Mouse (Mus musculus): ENCODE measurements around the gene Fat4.

DNA sequence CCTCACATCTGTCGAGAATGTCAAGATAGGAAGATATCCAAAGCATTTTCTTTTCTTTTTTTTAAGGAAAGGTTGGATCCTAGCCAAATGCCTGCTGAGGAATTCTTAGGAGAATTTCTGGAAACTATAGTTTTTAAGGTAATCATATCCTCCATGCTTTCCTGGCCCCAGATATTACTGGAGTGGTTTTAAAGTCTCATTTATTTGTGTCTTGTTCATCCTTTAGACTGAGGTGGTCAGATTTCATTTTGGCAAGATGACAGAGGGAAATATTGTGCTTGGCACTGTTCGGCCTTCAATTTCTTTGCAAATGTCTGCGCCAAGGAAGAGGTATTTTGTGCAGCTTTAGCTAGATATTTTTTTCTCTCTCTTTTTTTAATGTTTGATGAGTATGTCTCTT is 42.0 kb downstream of the Fat4 start:
- TF ChIP-seq POLR2A (IDR thresholded peaks at IDR 0.05; ENCODE audit: borderline replicate concordance, control insufficient read depth, low read depth, low read length) = no peak
- TF ChIP-seq CTCF (IDR thresholded peaks at IDR 0.05; ENCODE audit: control insufficient read depth, insufficient read depth, low read length) = no peak
